Mouse (Mus musculus) forebrain, embryonic 10.5 days (tissue): ENCODE measurements around the gene Dctpp1. TPM values are rescaled to one million over a fixed set of nuclear protein-coding genes. Genes with fewer than 3 reads are reported as not detected.
"Not testable (repeated sequence)": the region's sequence is repeated elsewhere in the genome, so short reads cannot be mapped to it uniquely, and the experiment has no call there.

Experiments
- DNase-seq: peaks from one replicate; pipeline ENCODE4 v3.0.0-alpha.2; 2017; ENCODE audit warnings: low spot score; ENCODE audit errors: extremely low spot score
- H3K27ac ChIP-seq: fragments of 300-500 bp; sonication (generic); 2 replicates; pipeline ENCODE4 v1.5.1; 2016; ENCODE audit warnings: mild to moderate bottlenecking
- H3K27me3 ChIP-seq: fragments of 300-500 bp; sonication (generic); 2 replicates; pipeline ENCODE4 v1.6.1; 2016; ENCODE audit warnings: mild to moderate bottlenecking; ENCODE audit not compliant: poor library complexity, severe bottlenecking
- H3K36me3 ChIP-seq: fragments of 300-500 bp; sonication (generic); replicated peaks from 2 replicates; pipeline ENCODE4 v1.6.1; 2016; ENCODE audit warnings: mild to moderate bottlenecking, moderate library complexity
- H3K4me1 ChIP-seq: fragments of 300-500 bp; sonication (generic); 2 replicates; pipeline ENCODE4 v1.6.1; 2016
- H3K4me3 ChIP-seq: fragments of 300-500 bp; sonication (generic); 2 replicates; pipeline ENCODE4 v1.5.1; 2016; ENCODE audit warnings: mild to moderate bottlenecking, moderate library complexity
- H3K9me3 ChIP-seq: fragments of 300-500 bp; sonication (generic); 2 replicates; pipeline ENCODE4 v1.6.1; 2016; ENCODE audit warnings: mild to moderate bottlenecking, moderate library complexity
- WGBS: fragments of 180-500 bp; shearing (Covaris S2); methylation state at CpG from one replicate; pipeline ENCODE4 v1.1.7; 2016; 5-methylcytosine and 5-hydroxymethylcytosine counted together
- polyA plus RNA-seq: library from polyadenylated mRNA; unstranded; fragments of >200 nt; fragmentation: Nextera tagmentation; extraction: Ambion mirVana; gene quantifications from 2 replicates; pipeline ENCODE4 v1.2.1, GENCODE M21; 2016

The Dctpp1 gene
- polyA plus RNA-seq, 1 experiment from 2014 or later: 383 TPM

DNA sequence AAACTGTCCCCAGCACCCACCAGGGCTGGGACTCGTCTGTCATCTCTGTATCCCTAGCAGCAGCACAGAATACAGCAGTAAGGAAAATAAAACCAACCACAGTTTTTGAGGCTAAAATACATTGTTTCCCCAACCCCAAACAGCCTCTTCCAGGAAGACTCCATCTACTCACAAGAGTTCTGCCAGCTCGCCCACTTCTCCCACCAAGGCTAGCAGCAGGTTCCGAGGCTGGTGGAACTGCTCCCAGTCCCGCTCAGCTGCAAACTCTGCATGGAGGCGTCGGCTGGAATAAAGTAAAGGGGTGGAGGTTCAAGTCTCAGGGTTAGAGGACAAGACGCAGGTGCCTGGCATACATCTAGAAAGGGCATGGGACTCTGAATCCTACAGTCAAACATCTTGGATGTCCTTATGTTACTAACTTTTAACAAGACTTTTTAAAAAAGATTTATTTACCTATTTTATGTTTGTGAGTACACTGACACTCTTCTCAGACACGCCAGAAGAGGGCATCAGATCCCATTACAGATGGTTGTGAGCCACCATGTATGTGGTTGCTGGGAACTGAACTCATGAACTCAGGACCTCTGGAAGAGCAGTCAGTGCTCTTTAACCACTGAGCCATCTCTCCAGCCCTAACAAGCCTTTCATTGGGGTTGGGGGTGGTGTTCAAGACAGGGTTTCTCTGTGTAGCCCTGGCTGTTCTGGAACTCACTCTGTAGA, 1.2 kb downstream of the Dctpp1 start:
- no peaks in the 10 kb centered on the region for H3K9me3 ChIP-seq
- no peaks in the 10 kb centered on the region for H3K27me3 ChIP-seq
- H3K27ac ChIP-seq: peak overlapping the region; percentile 89; the same call in 1 of the 2 replicates
- peaks cover 39% of the 10 kb centered on the region for H3K36me3 ChIP-seq
- WGBS: 76% methylated on average over 8 of the region's 8 CpGs
- H3K4me1 ChIP-seq: peaks cover 37% of the 10 kb centered on the region
- peak overlapping the region; percentile 79 for H3K4me3 ChIP-seq
- no peak for DNase-seq

DNA sequence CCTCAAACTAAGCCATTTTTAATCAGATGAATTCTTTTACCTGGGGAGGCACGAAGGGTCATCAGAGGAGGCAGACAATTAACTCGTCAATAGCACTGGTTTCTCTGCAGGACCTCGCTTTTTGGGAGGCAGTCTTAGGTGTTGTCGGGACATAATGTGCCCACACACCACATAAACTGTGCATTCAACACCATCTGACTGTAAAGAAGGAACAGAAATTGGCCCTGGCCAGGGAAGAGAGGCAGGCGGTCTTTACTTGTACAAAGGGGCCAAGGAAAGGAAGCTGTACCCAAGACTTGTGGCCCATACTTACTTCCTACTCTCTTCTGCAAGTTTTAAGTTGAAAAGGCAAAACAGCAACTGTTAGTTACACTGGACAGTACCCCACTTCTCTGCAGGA, 4.0 kb downstream of the Dctpp1 start:
- WGBS: 91% methylated on average over 5 of the region's 5 CpGs
- no peaks in the 10 kb centered on the region for H3K9me3 ChIP-seq

GRCm38 (mm10) chr7:127255965-127256364, 4.5 kb downstream of the Dctpp1 start:
- 97% methylated on average over 2 of the region's 2 CpGs for WGBS
- Histone ChIP-seq H3K27ac (no peak overlapping the region), H3K9me3 (no peaks in the 10 kb centered on the region), H3K36me3 (peaks cover 52% of the 10 kb centered on the region), H3K4me1 (peaks cover 41% of the 10 kb centered on the region), H3K27me3 (no peaks in the 10 kb centered on the region), H3K4me3 (no peak overlapping the region)
- no peak for DNase-seq

More for the DNA sequence above, 4.0 kb downstream of the Dctpp1 start:
- H3K4me1 ChIP-seq: peaks cover 46% of the 10 kb centered on the region
- H3K36me3 ChIP-seq: peaks cover 47% of the 10 kb centered on the region
- H3K4me3 ChIP-seq: no peak overlapping the region
- H3K27ac ChIP-seq: no peak overlapping the region
- no peaks in the 10 kb centered on the region for H3K27me3 ChIP-seq
- no peak for DNase-seq

DNA sequence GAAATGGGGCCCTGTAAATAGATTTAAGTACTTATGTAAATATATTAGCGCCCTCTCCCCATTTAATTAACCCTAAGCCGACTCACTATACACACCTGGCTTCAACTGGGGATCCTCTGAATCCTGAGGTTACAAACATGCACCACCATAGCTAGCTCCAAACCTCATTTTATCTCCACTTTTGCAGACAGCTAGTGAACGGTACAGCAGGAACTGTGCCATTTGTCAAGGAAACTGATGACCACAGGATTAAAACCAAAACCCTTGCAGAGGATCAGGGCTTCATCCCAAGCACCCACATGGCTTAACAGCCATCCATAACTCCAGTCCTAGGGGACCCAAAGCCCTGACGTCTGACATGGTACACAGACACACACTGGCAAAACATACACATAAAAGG, 5.5 kb downstream of the Dctpp1 start:
- Histone ChIP-seq H3K4me3 (peak overlapping the region; percentile 59), H3K9me3 (no peaks in the 10 kb centered on the region), H3K27me3 (no peaks in the 10 kb centered on the region), H3K27ac (peak overlapping the region; percentile 92), H3K4me1 (peaks cover 37% of the 10 kb centered on the region), H3K36me3 (peaks cover 58% of the 10 kb centered on the region)
- 38% methylated on average over 4 of the region's 4 CpGs for WGBS
- no peak for DNase-seq

DNA sequence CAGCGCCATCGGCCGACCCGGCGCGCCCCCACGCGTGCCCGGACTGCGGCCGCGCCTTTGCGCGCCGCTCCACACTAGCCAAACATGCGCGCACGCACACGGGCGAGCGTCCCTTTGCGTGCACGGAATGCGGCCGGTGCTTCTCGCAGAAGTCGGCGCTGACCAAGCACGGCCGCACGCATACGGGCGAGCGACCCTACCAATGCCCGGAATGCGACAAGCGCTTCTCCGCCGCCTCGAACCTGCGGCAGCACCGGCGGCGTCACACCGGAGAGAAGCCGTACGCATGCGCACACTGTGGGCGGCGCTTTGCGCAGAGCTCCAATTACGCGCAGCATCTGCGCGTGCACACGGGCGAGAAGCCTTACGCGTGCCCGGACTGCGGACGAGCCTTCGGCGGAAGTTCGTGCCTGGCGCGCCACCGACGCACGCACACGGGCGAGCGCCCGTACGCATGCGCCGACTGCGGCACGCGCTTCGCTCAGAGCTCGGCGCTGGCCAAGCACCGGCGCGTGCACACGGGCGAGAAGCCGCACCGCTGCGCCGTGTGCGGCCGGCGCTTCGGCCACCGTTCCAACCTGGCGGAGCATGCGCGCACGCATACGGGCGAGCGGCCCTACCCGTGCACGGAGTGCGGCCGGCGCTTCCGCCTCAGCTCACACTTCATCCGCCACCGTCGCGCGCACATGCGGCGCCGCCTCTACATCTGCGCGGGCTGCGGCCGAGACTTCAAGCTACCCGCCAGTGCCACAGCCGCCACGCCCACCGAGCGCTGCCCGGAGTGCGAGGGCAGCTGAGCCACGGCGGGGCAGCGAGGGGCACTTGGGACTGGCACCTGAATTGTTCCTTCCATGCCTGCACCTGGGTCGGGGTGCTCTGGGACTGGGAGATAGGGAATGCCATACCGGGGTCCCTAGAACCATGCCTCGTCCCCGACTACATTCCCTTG, 6.4 kb downstream of the Dctpp1 start:
- H3K9me3 ChIP-seq: no peaks in the 10 kb centered on the region
- no peaks in the 10 kb centered on the region for H3K27me3 ChIP-seq
- H3K4me3 ChIP-seq: peak overlapping the region; percentile 59
- H3K27ac ChIP-seq: peak overlapping the region; percentile 92
- DNase-seq: peak; percentile 90
- peaks cover 28% of the 10 kb centered on the region for H3K4me1 ChIP-seq
- under 1% methylated on average over 136 of the region's 136 CpGs for WGBS
- H3K36me3 ChIP-seq: peaks cover 65% of the 10 kb centered on the region

DNA sequence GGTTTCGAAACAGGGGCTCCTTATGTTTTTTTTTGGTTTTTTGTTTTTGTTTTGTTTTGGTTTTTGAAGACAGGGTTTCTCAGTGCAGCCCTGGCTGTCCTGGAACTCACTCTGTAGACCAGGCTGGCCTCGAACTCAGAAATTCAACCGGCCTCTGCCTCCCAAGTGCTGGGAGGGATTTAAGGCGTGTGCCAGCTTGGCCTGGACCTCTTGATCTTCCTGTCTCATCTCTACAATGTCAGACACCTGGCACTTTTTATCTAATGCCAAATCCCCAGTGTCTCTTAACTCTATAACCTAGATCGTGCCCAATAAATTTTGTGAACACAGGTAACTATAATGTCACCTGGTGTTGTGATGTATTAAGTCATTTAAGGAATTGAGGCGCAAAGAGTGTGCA, 7.2 kb downstream of the Dctpp1 start:
- H3K4me3 ChIP-seq: peak overlapping the region; percentile 59
- peaks cover 22% of the 10 kb centered on the region for H3K4me1 ChIP-seq
- H3K27me3 ChIP-seq: no peaks in the 10 kb centered on the region
- H3K36me3 ChIP-seq: peaks cover 65% of the 10 kb centered on the region
- WGBS: 79% methylated on average over 6 of the region's 6 CpGs
- DNase-seq: no peak
- H3K27ac ChIP-seq: peak overlapping the region; percentile 92
- no peaks in the 10 kb centered on the region for H3K9me3 ChIP-seq

- H3K4me3 ChIP-seq: no peak overlapping the region
- no peaks in the 10 kb centered on the region for H3K27me3 ChIP-seq
- WGBS: 89% methylated on average over 2 of the region's 2 CpGs
- peaks cover 65% of the 10 kb centered on the region for H3K36me3 ChIP-seq
- H3K4me1 ChIP-seq: peaks cover 22% of the 10 kb centered on the region
- H3K27ac ChIP-seq: no peak overlapping the region
- H3K9me3 ChIP-seq: no peaks in the 10 kb centered on the region
- no peak for DNase-seq
Measured at GRCm38 (mm10) chr7:127252414-127252813, 8.1 kb downstream of the Dctpp1 start.

DNA sequence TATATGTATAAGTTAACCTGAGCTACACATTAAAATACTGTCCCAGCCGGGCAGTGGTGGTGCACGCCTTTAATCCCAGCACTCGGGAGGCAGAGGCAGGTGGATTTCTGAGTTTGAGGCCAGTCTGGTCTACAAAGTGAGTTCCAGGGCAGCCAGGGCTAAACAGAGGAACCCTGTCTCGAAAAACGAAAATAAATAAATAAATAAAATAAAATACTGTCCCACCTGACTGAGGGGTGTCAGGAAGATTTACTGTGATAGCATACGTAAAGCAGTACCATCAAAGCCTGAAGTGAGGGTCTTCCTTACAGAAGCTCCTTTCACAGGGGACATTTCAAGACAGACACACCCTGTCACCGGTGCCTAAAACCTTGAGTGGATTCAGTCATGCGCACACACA, 10.0 kb downstream of the Dctpp1 start:
- 93% methylated on average over 8 of the region's 8 CpGs for WGBS

DNA sequence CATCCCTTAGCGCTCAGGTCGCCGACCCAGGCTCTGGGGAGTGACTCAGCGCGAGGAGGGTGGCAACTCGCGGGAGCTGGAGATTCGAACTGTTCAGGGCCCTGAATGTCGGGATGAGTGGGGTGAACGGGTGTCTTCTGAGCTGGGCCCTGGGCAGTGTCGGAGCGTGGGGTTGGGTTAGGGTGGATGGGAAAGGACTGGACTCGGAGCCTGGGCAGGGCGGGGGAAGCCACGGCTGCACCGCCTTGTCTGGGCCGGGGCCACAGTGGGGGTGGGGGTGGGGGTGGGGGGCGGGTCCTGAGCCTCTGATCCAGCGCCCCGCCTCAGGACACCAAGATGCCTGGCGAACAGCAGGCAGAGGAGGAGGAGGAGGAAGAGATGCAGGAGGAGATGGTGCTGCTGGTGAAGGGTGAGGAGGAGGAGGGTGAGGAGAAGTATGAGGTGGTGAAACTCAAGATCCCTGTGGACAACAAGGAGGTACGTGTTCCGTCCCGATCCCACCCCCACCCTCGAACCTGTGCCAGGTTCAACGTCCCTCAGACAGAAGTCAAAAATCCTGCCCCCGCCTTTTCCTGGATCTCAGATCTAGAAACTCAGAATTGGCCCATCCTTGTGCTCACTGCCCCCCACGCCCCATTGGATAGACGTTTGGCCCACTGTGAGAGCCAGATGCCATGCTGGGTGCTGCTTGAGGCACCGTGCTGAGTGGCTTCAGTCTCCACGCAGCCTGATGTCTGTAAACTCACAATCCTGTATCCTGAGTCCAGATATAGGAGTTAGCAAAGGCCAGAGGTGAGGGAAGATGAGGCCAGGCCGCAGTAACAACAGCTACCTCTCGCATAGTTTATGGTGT, 15.6 kb downstream of the Dctpp1 start:
- Histone ChIP-seq H3K9me3 (peaks cover 8% of the 10 kb centered on the region; the same call in 1 of the 2 replicates), H3K27me3 (no peaks in the 10 kb centered on the region), H3K4me3 (peak overlapping the region; percentile 80), H3K27ac (peak overlapping the region; percentile 94), H3K4me1 (peaks cover 35% of the 10 kb centered on the region), H3K36me3 (peaks cover 56% of the 10 kb centered on the region)
- no peak for DNase-seq
- WGBS: 14% methylated on average over 32 of the region's 33 CpGs

More for the DNA sequence above, 10.0 kb downstream of the Dctpp1 start:
- H3K27me3 ChIP-seq, H3K27ac ChIP-seq, H3K9me3 ChIP-seq, H3K4me3 ChIP-seq, DNase-seq: not testable (repeated sequence)
- Histone ChIP-seq H3K4me1 (peaks cover 37% of the 10 kb centered on the region), H3K36me3 (peaks cover 65% of the 10 kb centered on the region)

GRCm38 (mm10) chr7:127243870-127244657, 16.4 kb downstream of the Dctpp1 start, which contains the start of gene Zfp771:
Gene Zfp771, plus strand, starts transcription at chr7:127244274.
- Histone ChIP-seq H3K4me1 (peaks cover 35% of the 10 kb centered on the region), H3K27ac (peak within 1 kb of the TSS; percentile 94), H3K9me3 (peaks cover 8% of the 10 kb centered on the region; the same call in 1 of the 2 replicates), H3K27me3 (no peaks in the 10 kb centered on the region), H3K4me3 (peak within 1 kb of the TSS; percentile 80), H3K36me3 (peaks cover 56% of the 10 kb centered on the region)
- 1% methylated on average over 56 of the region's 56 CpGs for WGBS
- DNase-seq: peak; percentile 92

DNA sequence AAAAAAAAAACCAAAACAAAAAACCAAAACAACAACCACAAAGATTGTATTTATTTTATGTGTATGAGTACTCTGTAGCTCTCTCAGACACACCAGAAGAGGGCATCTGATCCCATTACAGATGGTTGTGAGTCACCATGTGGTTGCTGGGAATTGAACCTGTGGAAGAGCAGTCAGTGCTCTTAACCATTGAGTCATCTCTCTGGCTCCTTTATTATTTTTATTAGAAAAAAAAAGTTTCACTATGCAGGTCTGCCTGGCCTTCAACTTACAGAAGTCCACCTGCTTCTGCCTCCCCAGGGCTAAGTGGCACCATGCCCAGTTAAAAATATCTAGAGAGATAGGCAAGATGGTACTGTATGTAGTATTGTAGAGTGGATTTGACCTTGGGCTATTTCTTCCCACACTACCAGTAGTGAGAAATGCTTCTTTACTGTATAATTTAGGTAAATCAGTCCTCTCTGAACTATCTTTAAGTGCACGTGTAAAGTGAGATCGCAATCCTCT, 17.1 kb downstream of the Dctpp1 start:
- peaks cover 35% of the 10 kb centered on the region for H3K4me1 ChIP-seq
- H3K27ac ChIP-seq: peak overlapping the region; percentile 94; the same call in 1 of the 2 replicates
- peaks cover 56% of the 10 kb centered on the region for H3K36me3 ChIP-seq
- DNase-seq: no peak
- H3K27me3 ChIP-seq: no peaks in the 10 kb centered on the region
- peak overlapping the region; percentile 80 for H3K4me3 ChIP-seq
- H3K9me3 ChIP-seq: peaks cover 8% of the 10 kb centered on the region; the same call in 1 of the 2 replicates
- WGBS: 48% methylated on average over 2 of the region's 2 CpGs
